Mouse (Mus musculus): ENCODE results near the gene Dazl. TPM values are rescaled to one million over a fixed set of nuclear protein-coding genes. Genes with fewer than 3 reads are reported as not detected.

The Dazl gene
- total and polyA plus RNA-seq, 2 experiments from 2014 or later: 1.8 to 4.2 TPM

DNA sequence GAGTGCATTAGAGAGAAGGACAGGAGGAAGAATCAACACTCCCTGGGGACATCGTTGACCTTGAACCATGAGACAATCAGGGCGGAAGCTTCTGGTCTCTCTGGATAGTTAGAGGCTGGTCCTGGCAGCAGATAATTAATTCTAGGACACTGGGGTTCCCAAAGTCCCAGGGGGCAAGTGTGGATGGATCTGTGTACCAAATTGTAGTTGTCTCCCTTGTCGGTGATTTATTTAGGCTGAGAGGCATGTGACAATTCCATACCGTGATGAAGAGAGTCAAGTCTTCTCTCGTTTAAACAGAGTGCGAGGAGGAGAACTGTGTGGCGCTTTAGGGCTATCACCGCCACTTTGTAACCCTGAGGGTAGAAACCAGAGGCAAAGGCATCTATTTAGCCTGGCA, 62.2 kb downstream of the Dazl start:
- no peaks in the 10 kb centered on the region for H3K9me3 ChIP-seq (ENCODE audit: low read length)
- no peak overlapping the region for H3K4me3 ChIP-seq (ENCODE audit: low read depth, low read length)
- ATAC-seq: no peak
- H3K9ac ChIP-seq: no peak overlapping the region
- no peak for DNase-seq
- no peak overlapping the region for H3K27ac ChIP-seq (ENCODE audit: low read depth, low read length)
- 91% methylated on average over 8 of the region's 8 CpGs for WGBS
- no peaks in the 10 kb centered on the region for H3K27me3 ChIP-seq (ENCODE audit: insufficient read depth, low read length)
- H3K4me2 ChIP-seq (ENCODE audit: low read depth): no peak overlapping the region
- no peaks in the 10 kb centered on the region for H3K36me3 ChIP-seq (ENCODE audit: insufficient read depth)
- no peak for TF ChIP-seq CTCF (IDR thresholded peaks at IDR 0.05; ENCODE audit: low read depth)
- 0 out of 2 replicates have a peak, but pooled peaks cover 3% of the 10 kb centered on the region for H3K4me1 ChIP-seq (ENCODE audit: insufficient read depth)

DNA sequence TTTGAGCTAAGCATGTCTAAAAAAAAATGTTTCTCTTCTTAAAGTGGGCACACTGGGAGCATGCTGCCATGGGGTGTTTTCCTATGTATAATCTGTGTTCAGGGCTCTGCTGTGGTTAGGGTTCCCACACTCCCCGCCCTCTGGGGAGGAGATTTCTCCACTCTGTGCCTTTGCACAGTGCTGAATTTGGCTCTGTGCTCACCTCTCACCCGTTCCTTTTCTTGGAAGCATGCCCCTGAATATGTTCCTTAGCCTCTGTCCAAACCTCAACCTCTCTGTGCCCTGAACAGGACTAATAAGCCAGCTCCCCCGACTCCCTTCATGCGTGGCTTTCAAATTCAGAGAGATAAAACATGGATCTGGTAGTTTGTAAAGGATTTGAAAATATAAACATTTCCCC, 63.9 kb downstream of the Dazl start:
- TF ChIP-seq CTCF (IDR thresholded peaks at IDR 0.05; ENCODE audit: low read depth): no peak
- no peaks in the 10 kb centered on the region for H3K27me3 ChIP-seq (ENCODE audit: insufficient read depth, low read length)
- H3K4me3 ChIP-seq (ENCODE audit: low read depth, low read length): no peak overlapping the region
- H3K27ac ChIP-seq (ENCODE audit: low read depth, low read length): no peak overlapping the region
- ATAC-seq (no peak), DNase-seq (no peak)
- H3K4me1 ChIP-seq (ENCODE audit: insufficient read depth): no peaks in the 10 kb centered on the region
- H3K4me2 ChIP-seq (ENCODE audit: low read depth): no peak overlapping the region
- H3K9me3 ChIP-seq (ENCODE audit: low read length): no peaks in the 10 kb centered on the region
- H3K9ac ChIP-seq: no peak overlapping the region
- 73% methylated on average over 4 of the region's 4 CpGs for WGBS
- H3K36me3 ChIP-seq (ENCODE audit: insufficient read depth): no peaks in the 10 kb centered on the region

Other genes starting within 250 kb of the Dazl start
- 30.6 and 58.3 TPM in 2 replicates for gene Rftn1, start 103.0 kb downstream of the Dazl start, total RNA-seq (2014; rRNA removed)
- gene Rftn1, start 103.0 kb downstream of the Dazl start, polyA plus RNA-seq (2015; fragmentation: Nextera tagmentation; extraction: Ambion mirVana): 13.4 and 27.4 TPM in 2 replicates
- gene Plcl2, start 215.8 kb upstream of the Dazl start, total RNA-seq (2014; rRNA removed): 59.3 and 65.6 TPM in 2 replicates
- gene Plcl2, start 215.8 kb upstream of the Dazl start, polyA plus RNA-seq (2015; fragmentation: Nextera tagmentation; extraction: Ambion mirVana): 9.6 and 9.8 TPM in 2 replicates